Mouse (Mus musculus) hindbrain, embryonic 11.5 days (tissue): ENCODE data around the gene Mad2l2. TPM values are rescaled to one million over a fixed set of nuclear protein-coding genes. Genes with fewer than 3 reads are reported as not detected.

Experiments used
- ATAC-seq: fragments of 200-750 bp; cut with Nextera tagmentation; 2 replicates; pipeline ENCODE4 v1.8.0; 2017; ENCODE audit warnings: mild to moderate bottlenecking, moderate TSS enrichment, moderate library complexity; ENCODE audit not compliant: low FRiP score
- DNase-seq: peaks from one replicate; pipeline ENCODE4 v3.0.0-alpha.2; 2015; ENCODE audit warnings: low spot score
- H3K27ac ChIP-seq: fragments of 300-500 bp; sonication (generic); 2 replicates; pipeline ENCODE4 v1.5.1; 2014; ENCODE audit warnings: mild to moderate bottlenecking, low read depth, low read length
- H3K27me3 ChIP-seq: fragments of 300-500 bp; sonication (generic); 2 replicates; pipeline ENCODE4 v1.6.1; 2014; ENCODE audit warnings: mild to moderate bottlenecking, low read length, moderate library complexity, mixed read lengths; ENCODE audit not compliant: control insufficient read depth, insufficient read depth
- H3K36me3 ChIP-seq: fragments of 300-500 bp; sonication (generic); 2 replicates; pipeline ENCODE4 v1.6.1; 2014; ENCODE audit warnings: mild to moderate bottlenecking, low read length, moderate library complexity, mixed read lengths; ENCODE audit not compliant: control insufficient read depth, insufficient read depth
- H3K4me1 ChIP-seq: fragments of 300-500 bp; sonication (generic); replicated peaks from 2 replicates; pipeline ENCODE4 v1.6.1; 2014; ENCODE audit warnings: low read length, mixed read lengths; ENCODE audit not compliant: control insufficient read depth, insufficient read depth
- H3K4me2 ChIP-seq: fragments of 300-500 bp; sonication (generic); replicated peaks from 2 replicates; pipeline ENCODE4 v1.6.1; 2014; ENCODE audit warnings: mild to moderate bottlenecking, low read depth, low read length
- H3K4me3 ChIP-seq: fragments of 300-500 bp; sonication (generic); 2 replicates; pipeline ENCODE4 v1.5.1; 2014; ENCODE audit warnings: low read depth, low read length
- H3K9ac ChIP-seq: fragments of 300-500 bp; sonication (generic); 2 replicates; pipeline ENCODE4 v1.6.1; 2014; ENCODE audit warnings: low read depth, low read length
- H3K9me3 ChIP-seq: fragments of 300-500 bp; sonication (generic); 2 replicates; pipeline ENCODE4 v1.6.1; 2016; ENCODE audit warnings: low read length; ENCODE audit not compliant: control insufficient read depth
- WGBS: fragments of 180-500 bp; shearing (Covaris S2); extraction: QIAGEN DNeasy Blood & Tissue Kit; methylation state at CpG from one replicate; pipeline ENCODE4 v1.1.7; 2014; 5-methylcytosine and 5-hydroxymethylcytosine counted together
- polyA plus RNA-seq: library from polyadenylated mRNA; unstranded; fragments of >200 nt; fragmentation: Nextera tagmentation; extraction: Ambion mirVana; gene quantifications from 2 replicates; pipeline ENCODE4 v1.2.1, GENCODE M21; 2014

Mad2l2 gene
- polyA plus RNA-seq, 1 experiment from 2014 or later: 88.2 TPM

GRCm38 (mm10) chr4:148087091-148087906 is 42.9 kb upstream of the Mad2l2 start:
- DNase-seq (no peak), ATAC-seq (peak; percentile 67)
- H3K27me3 ChIP-seq: no peaks in the 10 kb centered on the region
- WGBS: 3% methylated on average over 30 of the region's 30 CpGs
- H3K4me3 ChIP-seq: peak overlapping the region; percentile 49
- peak overlapping the region; percentile 62 for H3K9ac ChIP-seq
- H3K4me1 ChIP-seq: peaks cover 5% of the 10 kb centered on the region
- H3K9me3 ChIP-seq: no peaks in the 10 kb centered on the region
- H3K4me2 ChIP-seq: peak overlapping the region; percentile 65
- H3K36me3 ChIP-seq: no peaks in the 10 kb centered on the region
- no peak overlapping the region for H3K27ac ChIP-seq

- 5% methylated on average over 34 of the region's 34 CpGs for WGBS
- peak within 1 kb of the TSS; percentile 49 for H3K4me3 ChIP-seq
- DNase-seq (peak; percentile 92), ATAC-seq (peak; percentile 91)
- H3K36me3 ChIP-seq: no peaks in the 10 kb centered on the region
- 0 out of 2 replicates have a peak within 1 kb of the TSS, but pooled peaks have one; percentile 32 for H3K27ac ChIP-seq
- H3K4me1 ChIP-seq: peaks cover 5% of the 10 kb centered on the region
- H3K27me3 ChIP-seq: no peaks in the 10 kb centered on the region
- H3K9me3 ChIP-seq: no peaks in the 10 kb centered on the region
- H3K4me2 ChIP-seq: peak within 1 kb of the TSS; percentile 65
- peak within 1 kb of the TSS; percentile 62 for H3K9ac ChIP-seq
These were observed 42.2 kb upstream of the Mad2l2 start, which contains the start of gene Agtrap for GRCm38 (mm10) chr4:148087907-148088527. Gene Agtrap, minus strand, starts transcription at chr4:148088031.

GRCm38 (mm10) chr4:148089166-148089565 is 41.0 kb upstream of the Mad2l2 start:
- Histone ChIP-seq H3K27me3 (no peaks in the 10 kb centered on the region), H3K4me2 (no peak overlapping the region), H3K36me3 (no peaks in the 10 kb centered on the region), H3K27ac (no peak overlapping the region), H3K4me1 (peaks cover 3% of the 10 kb centered on the region), H3K9ac (no peak overlapping the region), H3K4me3 (no peak overlapping the region), H3K9me3 (no peaks in the 10 kb centered on the region)
- WGBS: 51% methylated on average over 4 of the region's 4 CpGs
- ATAC-seq: no peak
- DNase-seq: no peak

- Histone ChIP-seq H3K27me3 (no peaks in the 10 kb centered on the region), H3K4me1 (no peaks in the 10 kb centered on the region; the same call in 1 of the 2 replicates), H3K4me3 (no peak overlapping the region), H3K9me3 (no peaks in the 10 kb centered on the region), H3K4me2 (no peak overlapping the region), H3K27ac (no peak overlapping the region), H3K9ac (no peak overlapping the region), H3K36me3 (no peaks in the 10 kb centered on the region)
- 96% methylated on average over 1 of the region's 1 CpGs for WGBS
- ATAC-seq (no peak), DNase-seq (no peak)
These were observed 39.0 kb upstream of the Mad2l2 start for GRCm38 (mm10) chr4:148091181-148091580.

GRCm38 (mm10) chr4:148092551-148093271 is 37.5 kb upstream of the Mad2l2 start:
- H3K9ac ChIP-seq: no peak overlapping the region
- no peak overlapping the region for H3K27ac ChIP-seq
- no peaks in the 10 kb centered on the region for H3K27me3 ChIP-seq
- ATAC-seq (no peak), DNase-seq (no peak)
- no peaks in the 10 kb centered on the region; the same call in 1 of the 2 replicates for H3K4me1 ChIP-seq
- H3K4me3 ChIP-seq: no peak overlapping the region
- H3K9me3 ChIP-seq: no peaks in the 10 kb centered on the region
- no peaks in the 10 kb centered on the region for H3K36me3 ChIP-seq
- H3K4me2 ChIP-seq: no peak overlapping the region
- 87% methylated on average over 11 of the region's 11 CpGs for WGBS

GRCm38 (mm10) chr4:148094161-148094560 is 36.0 kb upstream of the Mad2l2 start:
- Histone ChIP-seq H3K4me1 (no peaks in the 10 kb centered on the region), H3K9me3 (no peaks in the 10 kb centered on the region), H3K27me3 (no peaks in the 10 kb centered on the region), H3K27ac (no peak overlapping the region), H3K4me2 (no peak overlapping the region), H3K36me3 (no peaks in the 10 kb centered on the region), H3K9ac (no peak overlapping the region), H3K4me3 (no peak overlapping the region)
- no peak for ATAC-seq
- DNase-seq: no peak
- 82% methylated on average over 5 of the region's 5 CpGs for WGBS

GRCm38 (mm10) chr4:148095081-148095480 is 35.1 kb upstream of the Mad2l2 start:
- Histone ChIP-seq H3K4me3 (no peak overlapping the region), H3K27ac (no peak overlapping the region), H3K9ac (no peak overlapping the region), H3K4me1 (no peaks in the 10 kb centered on the region), H3K36me3 (no peaks in the 10 kb centered on the region), H3K9me3 (no peaks in the 10 kb centered on the region), H3K4me2 (no peak overlapping the region), H3K27me3 (no peaks in the 10 kb centered on the region)
- WGBS: 83% methylated on average over 4 of the region's 4 CpGs
- DNase-seq: no peak
- ATAC-seq: no peak

- 97% methylated on average over 2 of the region's 2 CpGs for WGBS
- H3K36me3 ChIP-seq: no peaks in the 10 kb centered on the region
These were observed 32.2 kb upstream of the Mad2l2 start for GRCm38 (mm10) chr4:148097936-148098335.

More at GRCm38 (mm10) chr4:148097936-148098335, 32.2 kb upstream of the Mad2l2 start:
- Histone ChIP-seq H3K9me3 (no peaks in the 10 kb centered on the region), H3K27me3 (no peaks in the 10 kb centered on the region; the same call in 1 of the 2 replicates), H3K4me3 (no peak overlapping the region), H3K4me2 (no peak overlapping the region), H3K9ac (no peak overlapping the region), H3K27ac (no peak overlapping the region), H3K4me1 (no peaks in the 10 kb centered on the region; the same call in 1 of the 2 replicates)
- ATAC-seq (no peak), DNase-seq (no peak)
